Mouse (Mus musculus) intestine, embryonic 15.5 days (tissue): ENCODE measurements around the gene Bloc1s4. TPM values are rescaled to one million over a fixed set of nuclear protein-coding genes. Genes with fewer than 3 reads are reported as not detected.

Experiments
- ATAC-seq: fragments of 200-750 bp; cut with Nextera tagmentation; 2 replicates; pipeline ENCODE4 v1.8.0; 2017; ENCODE audit warnings: moderate TSS enrichment, moderate library complexity
- H3K27ac ChIP-seq: fragments of 300-500 bp; sonication (generic); 2 replicates; pipeline ENCODE4 v1.5.1; 2015; ENCODE audit warnings: mild to moderate bottlenecking, inconsistent platforms
- H3K27me3 ChIP-seq: fragments of 300-500 bp; sonication (generic); replicated peaks from 2 replicates; pipeline ENCODE4 v1.6.1; 2015; ENCODE audit warnings: inconsistent platforms
- H3K36me3 ChIP-seq: fragments of 300-500 bp; sonication (generic); 2 replicates; pipeline ENCODE4 v1.6.1; 2015; ENCODE audit warnings: inconsistent platforms
- H3K4me1 ChIP-seq: fragments of 300-500 bp; sonication (generic); replicated peaks from 2 replicates; pipeline ENCODE4 v1.6.1; 2015; ENCODE audit warnings: inconsistent platforms
- H3K4me2 ChIP-seq: fragments of 300-500 bp; sonication (generic); replicated peaks from 2 replicates; pipeline ENCODE4 v1.6.1; 2015; ENCODE audit warnings: mild to moderate bottlenecking, inconsistent platforms
- H3K4me3 ChIP-seq: fragments of 300-500 bp; sonication (generic); replicated peaks from 2 replicates; pipeline ENCODE4 v1.5.1; 2015; ENCODE audit warnings: inconsistent platforms
- H3K9ac ChIP-seq: fragments of 300-500 bp; sonication (generic); 2 replicates; pipeline ENCODE4 v1.6.1; 2015; ENCODE audit warnings: inconsistent platforms
- H3K9me3 ChIP-seq: fragments of 300-500 bp; sonication (generic); 2 replicates; pipeline ENCODE4 v1.6.1; 2016; ENCODE audit warnings: inconsistent platforms
- WGBS: fragments of 180-500 bp; shearing (Covaris S2); methylation state at CpG from one replicate; pipeline ENCODE4 v1.1.7; 2015; 5-methylcytosine and 5-hydroxymethylcytosine counted together
- polyA plus RNA-seq: library from polyadenylated mRNA; unstranded; fragments of >200 nt; fragmentation: Nextera tagmentation; extraction: Ambion mirVana; gene quantifications from 2 replicates; pipeline ENCODE4 v1.2.1, GENCODE M21; 2015

Bloc1s4 gene
- polyA plus RNA-seq, 1 experiment from 2014 or later: 21.8 TPM

DNA sequence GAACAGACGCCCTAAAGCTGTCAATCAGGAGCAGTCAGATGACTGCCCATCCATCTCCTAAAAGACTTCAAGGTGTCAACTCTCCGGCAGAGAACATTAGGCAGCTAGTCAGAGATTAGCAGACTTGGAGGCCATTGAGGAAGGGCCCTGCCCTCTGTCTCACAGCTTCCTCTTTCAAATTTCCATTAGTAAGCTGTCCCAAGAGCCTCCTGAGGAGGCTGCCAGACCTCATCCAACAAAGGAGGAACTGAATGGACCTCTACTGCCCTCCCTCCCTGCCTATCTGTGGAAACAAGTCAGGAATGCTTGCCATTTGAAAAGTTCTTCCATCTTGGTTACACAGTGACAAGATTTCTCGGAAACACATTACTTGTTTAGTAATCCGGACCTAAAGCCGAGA, 36.6 kb downstream of the Bloc1s4 start:
- peak overlapping the region; percentile 89 for H3K27ac ChIP-seq

DNA sequence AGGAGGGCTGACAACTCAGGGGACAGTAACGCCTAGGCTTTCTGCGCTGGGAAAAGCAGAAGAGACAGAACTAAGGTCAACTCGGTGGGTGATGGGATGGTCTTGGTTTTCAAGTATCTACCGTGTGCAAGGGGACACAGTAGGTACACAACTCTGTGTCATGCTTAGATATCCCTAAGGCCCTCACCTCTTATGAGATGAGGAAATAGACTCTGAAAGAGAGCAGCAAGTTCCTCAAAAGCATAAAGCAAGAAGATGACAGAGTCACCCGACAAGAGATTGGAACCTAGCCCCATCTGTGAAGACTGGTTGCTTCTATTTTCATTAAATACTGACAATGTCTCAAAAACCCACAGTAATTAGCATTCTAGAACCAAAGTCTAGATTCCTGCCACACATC, 42.7 kb downstream of the Bloc1s4 start:
- Histone ChIP-seq H3K9me3 (no peaks in the 10 kb centered on the region), H3K9ac (no peak overlapping the region), H3K4me3 (no peak overlapping the region), H3K27ac (no peak overlapping the region), H3K27me3 (no peaks in the 10 kb centered on the region), H3K4me2 (no peak overlapping the region), H3K36me3 (no peaks in the 10 kb centered on the region), H3K4me1 (no peaks in the 10 kb centered on the region)
- no peak for ATAC-seq
- WGBS: 84% methylated on average over 5 of the region's 5 CpGs

More for the DNA sequence above, 36.6 kb downstream of the Bloc1s4 start:
- 59% methylated on average over 5 of the region's 5 CpGs for WGBS
- Histone ChIP-seq H3K4me3 (no peak overlapping the region), H3K27me3 (no peaks in the 10 kb centered on the region), H3K9ac (no peak overlapping the region), H3K4me2 (peak overlapping the region; percentile 71; the same call in 1 of the 2 replicates), H3K36me3 (no peaks in the 10 kb centered on the region), H3K9me3 (no peaks in the 10 kb centered on the region), H3K4me1 (peaks cover 28% of the 10 kb centered on the region; the same call in 1 of the 2 replicates)
- ATAC-seq: no peak

DNA sequence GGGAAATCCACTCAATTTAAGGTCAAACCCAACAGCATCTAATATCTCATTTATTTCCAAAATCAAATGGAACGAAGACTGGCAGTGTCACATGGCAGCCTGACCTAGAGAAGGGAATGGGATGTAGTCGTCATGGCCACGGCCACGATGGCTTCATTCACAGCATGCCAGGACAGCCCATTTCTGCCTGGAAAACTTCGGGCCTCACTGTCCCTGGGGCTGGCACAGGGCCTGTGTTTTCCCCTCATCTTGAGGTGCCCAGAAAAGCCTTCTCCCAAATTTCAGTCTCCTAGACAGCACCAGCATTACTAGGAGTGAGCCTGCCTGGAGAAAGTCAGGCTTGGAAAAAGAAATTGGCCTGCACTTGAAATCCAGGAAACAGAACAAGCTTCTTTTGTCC, 43.1 kb downstream of the Bloc1s4 start:
- 82% methylated on average over 5 of the region's 5 CpGs for WGBS
- Histone ChIP-seq H3K4me1 (no peaks in the 10 kb centered on the region), H3K36me3 (no peaks in the 10 kb centered on the region), H3K9me3 (no peaks in the 10 kb centered on the region), H3K4me2 (no peak overlapping the region), H3K27me3 (no peaks in the 10 kb centered on the region), H3K4me3 (no peak overlapping the region), H3K27ac (no peak overlapping the region), H3K9ac (no peak overlapping the region)
- no peak for ATAC-seq

DNA sequence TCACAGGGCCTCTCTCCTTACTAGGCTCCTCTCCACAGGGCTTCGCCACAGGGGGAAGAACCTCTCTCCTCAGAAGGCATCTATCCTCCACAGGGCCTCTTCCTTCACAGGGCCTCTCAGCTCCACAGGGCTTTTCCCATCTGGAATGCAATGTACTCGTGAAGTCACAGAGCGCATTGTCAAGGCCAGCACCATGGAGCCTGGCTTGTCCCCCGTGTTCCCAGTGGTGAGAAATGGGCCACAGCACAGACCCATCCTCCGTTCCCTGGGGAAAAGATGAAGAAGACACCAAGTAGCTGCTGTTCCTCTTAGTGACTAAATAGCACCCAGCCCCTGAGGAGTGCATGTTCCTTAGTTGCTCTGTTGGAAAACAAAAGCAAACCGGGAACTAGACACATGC, 43.8 kb downstream of the Bloc1s4 start:
- WGBS: 78% methylated on average over 6 of the region's 6 CpGs
- H3K27me3 ChIP-seq: no peaks in the 10 kb centered on the region

DNA sequence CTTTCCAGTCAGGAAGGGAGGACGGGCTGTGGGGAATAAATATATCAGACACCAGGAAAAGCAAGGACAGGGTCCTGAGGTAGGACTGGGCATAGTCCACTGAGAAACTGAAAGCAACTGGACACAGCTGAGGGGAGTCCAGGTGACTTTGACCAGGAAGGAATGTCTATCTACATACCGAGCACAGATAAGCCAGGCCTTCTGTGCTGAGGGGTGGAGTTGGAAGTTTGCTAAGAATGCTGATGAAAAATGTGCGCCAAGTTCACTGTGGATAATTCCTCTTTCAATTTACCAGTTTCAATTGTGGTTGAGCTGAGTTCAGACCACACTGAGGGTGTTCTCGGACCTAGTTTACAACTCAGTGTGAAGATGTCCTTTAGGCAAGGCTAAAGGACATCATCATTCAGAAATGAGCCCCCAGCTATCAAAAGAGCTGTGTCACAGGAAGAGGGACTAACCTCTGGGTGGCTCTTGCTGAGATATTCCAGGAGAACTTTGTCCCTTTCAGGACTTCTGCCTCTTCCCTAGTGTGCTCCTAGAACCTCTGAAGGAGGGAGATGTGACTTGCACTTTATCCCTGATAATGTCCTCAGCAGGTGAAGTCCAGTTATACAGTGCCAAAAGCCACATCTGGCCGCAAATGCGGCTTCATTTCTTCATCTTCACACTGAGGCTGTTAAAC, 47.4 kb downstream of the Bloc1s4 start:
- Histone ChIP-seq H3K9ac (no peak overlapping the region), H3K27ac (peak overlapping the region; percentile 60), H3K4me2 (0 out of 2 replicates have a peak overlapping the region, but pooled peaks have one; percentile 11), H3K4me1 (peaks cover 8% of the 10 kb centered on the region; the same call in 1 of the 2 replicates), H3K9me3 (no peaks in the 10 kb centered on the region), H3K36me3 (no peaks in the 10 kb centered on the region), H3K4me3 (no peak overlapping the region), H3K27me3 (no peaks in the 10 kb centered on the region)
- 59% methylated on average over 6 of the region's 6 CpGs for WGBS
- ATAC-seq: peak; percentile 81

More for the DNA sequence above, 43.8 kb downstream of the Bloc1s4 start:
- no peaks in the 10 kb centered on the region for H3K4me1 ChIP-seq
- H3K4me2 ChIP-seq: no peak overlapping the region
- H3K9ac ChIP-seq: no peak overlapping the region
- no peak overlapping the region for H3K27ac ChIP-seq
- no peaks in the 10 kb centered on the region for H3K36me3 ChIP-seq
- no peak for ATAC-seq
- H3K9me3 ChIP-seq: no peaks in the 10 kb centered on the region
- no peak overlapping the region for H3K4me3 ChIP-seq

DNA sequence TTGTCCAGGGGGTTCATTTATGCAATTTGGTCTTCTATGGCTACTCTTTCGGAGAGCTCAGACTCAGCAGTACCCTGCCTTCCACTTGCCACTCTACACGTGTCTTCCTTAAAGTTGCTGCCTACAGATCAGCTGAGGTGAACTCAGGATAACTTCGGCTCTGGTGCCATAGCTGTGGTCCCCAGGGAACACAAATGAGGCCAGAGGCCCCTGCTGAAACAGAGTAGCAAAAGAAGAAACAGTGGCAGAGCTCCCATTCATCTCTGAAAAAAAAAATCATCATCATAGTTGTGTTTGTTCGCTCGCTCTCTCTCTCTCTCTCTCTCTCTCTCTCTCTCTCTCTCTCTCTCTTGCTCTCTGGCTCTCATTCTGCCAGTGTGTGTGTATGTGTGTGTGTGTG, 49.8 kb downstream of the Bloc1s4 start:
- H3K27ac ChIP-seq: no peak overlapping the region
- H3K9me3 ChIP-seq: no peaks in the 10 kb centered on the region
- WGBS: 72% methylated on average over 5 of the region's 5 CpGs
- no peaks in the 10 kb centered on the region for H3K27me3 ChIP-seq
- no peak overlapping the region for H3K4me2 ChIP-seq
- H3K36me3 ChIP-seq: no peaks in the 10 kb centered on the region
- H3K4me1 ChIP-seq: peaks cover 14% of the 10 kb centered on the region
- H3K9ac ChIP-seq: no peak overlapping the region
- H3K4me3 ChIP-seq: no peak overlapping the region
- no peak for ATAC-seq

DNA sequence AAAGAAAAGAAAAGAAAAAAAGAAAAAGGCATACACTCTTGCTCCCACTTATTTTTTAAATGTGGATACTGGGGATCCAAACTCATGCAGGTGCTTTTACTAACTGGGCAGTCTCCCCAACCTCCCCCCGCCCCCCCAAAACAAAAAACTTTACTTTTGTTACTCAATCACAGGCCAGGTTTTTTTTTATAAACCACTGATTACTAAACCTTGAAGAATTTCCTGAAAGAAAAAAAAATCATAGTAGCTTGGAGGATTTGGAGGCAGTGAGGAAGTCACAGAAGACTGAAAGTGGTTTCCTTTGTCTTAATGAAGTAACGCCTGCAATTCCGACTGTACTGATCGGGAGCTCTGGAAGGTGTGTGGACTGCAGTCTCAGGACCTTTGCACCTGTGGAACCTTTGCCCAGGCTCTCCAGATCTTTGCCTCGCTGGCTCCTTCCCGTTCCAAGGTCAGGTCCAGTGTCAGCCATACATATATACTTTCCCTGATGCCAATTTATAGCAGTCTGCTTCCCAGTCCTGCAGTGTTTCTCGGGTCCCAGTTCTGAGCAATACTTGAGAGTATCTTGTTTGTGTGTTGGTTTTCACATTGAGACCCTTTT, 50.3 kb downstream of the Bloc1s4 start:
- ATAC-seq: no peak
- no peak overlapping the region for H3K4me2 ChIP-seq
- no peaks in the 10 kb centered on the region for H3K9me3 ChIP-seq
- H3K9ac ChIP-seq: no peak overlapping the region
- 62% methylated on average over 7 of the region's 7 CpGs for WGBS
- H3K27ac ChIP-seq: no peak overlapping the region
- no peaks in the 10 kb centered on the region for H3K36me3 ChIP-seq
- H3K4me3 ChIP-seq: no peak overlapping the region
- no peaks in the 10 kb centered on the region for H3K27me3 ChIP-seq
- peaks cover 18% of the 10 kb centered on the region for H3K4me1 ChIP-seq

Other genes with a start within 250 kb of the Bloc1s4 start
- 30.0 and 30.3 TPM in 2 replicates for gene Tbc1d14, start 155.4 kb downstream of the Bloc1s4 start, polyA plus RNA-seq
- gene D5Ertd579e, start 52.6 kb downstream of the Bloc1s4 start, polyA plus RNA-seq: 15.6 and 16.7 TPM in 2 replicates
- gene Mrfap1, start 48.1 kb upstream of the Bloc1s4 start, polyA plus RNA-seq: 421 and 480 TPM in 2 replicates
- gene Man2b2, start 82.0 kb upstream of the Bloc1s4 start, polyA plus RNA-seq: 26.4 and 30.6 TPM in 2 replicates
- gene Ppp2r2c, start 119.9 kb upstream of the Bloc1s4 start, polyA plus RNA-seq: 0.73 and 0.89 TPM in 2 replicates
- 12.1 and 14.6 TPM in 2 replicates for gene Wfs1, start 240.6 kb upstream of the Bloc1s4 start, polyA plus RNA-seq